ENCODE assay signal across 9 mouse cellular contexts in the genomic region with DNA sequence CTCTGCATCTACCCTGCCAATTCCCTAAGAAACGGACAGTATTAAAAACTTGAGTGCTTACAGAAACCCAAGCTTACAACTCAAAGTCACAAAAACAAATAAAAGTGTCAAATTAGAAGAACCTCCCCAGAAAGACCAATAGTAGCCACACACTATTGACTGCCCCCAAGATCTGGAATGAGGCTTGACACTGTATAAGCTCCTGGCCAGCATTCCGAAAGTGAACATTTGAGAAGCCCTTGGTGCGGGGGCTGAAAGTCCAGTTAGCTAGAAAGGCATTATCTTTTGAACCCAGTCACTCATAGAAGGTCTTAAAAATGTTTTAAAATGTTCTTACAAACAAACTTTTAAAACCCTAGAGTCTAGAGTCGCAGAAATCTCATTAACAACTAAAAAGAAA.
DNase-seq lines count a peak whose midpoint lies in the region; ATAC-seq lines count a peak whose summit lies in the region.
"Had no signal": no experiment of that assay in that cellular context is flagged by ENCODE, and none has a peak within 500 bp of the region (broad histone marks: within the 10 kb centered on the region; RNA-seq: fewer than 3 reads in every experiment).

No protein-coding gene starts in this region.

- H3K27ac ChIP-seq in heart, embryonic 14.5 days (replicated peaks in 1 of 2; ENCODE audit: control insufficient read depth in 1 of 2, insufficient read depth in 1 of 2, low read depth in 2 of 2, low read length in 2 of 2), result peak overlapping the region; percentile 39 to 62
- 0 out of 2 replicates have a peak overlapping the region, but pooled peaks have one; percentile 6 for H3K27ac ChIP-seq in neural tube, embryonic 11.5 days (ENCODE audit: low read depth, low read length)
- H3K27ac ChIP-seq in macrophage, result peak overlapping the region; percentile 73
- H3K27ac ChIP-seq: liver, embryonic 12.5 days had no signal

- no peak for DNase-seq in heart, postnatal 14 days
- DNase-seq in neural tube, embryonic 11.5 days (ENCODE audit: low spot score), result no peak
- no peak for DNase-seq in neural tube, embryonic 10.5 days (ENCODE audit: extremely low spot score, low spot score)
- DNase-seq in left cerebral cortex, postnatal 25 days (ENCODE audit: low spot score in 2 of 2), result no peak
- no peak for DNase-seq in left cerebral cortex, postnatal 10 days (ENCODE audit: extremely low spot score in 1 of 2, low spot score in 2 of 2)
- DNase-seq in adrenal gland, adult (ENCODE audit: inconsistent age in 2 of 2, low spot score in 1 of 2), result no peak

- H3K36me3 ChIP-seq in heart, embryonic 14.5 days (ENCODE audit: control insufficient read depth, insufficient read depth, low read length), result no peaks in the 10 kb centered on the region
- no peaks in the 10 kb centered on the region for H3K36me3 ChIP-seq in neural tube, embryonic 11.5 days (ENCODE audit: control insufficient read depth, insufficient read depth, low read length)
- no peaks in the 10 kb centered on the region for H3K36me3 ChIP-seq in macrophage (ENCODE audit: inconsistent target)
- H3K36me3 ChIP-seq: liver, embryonic 12.5 days had no signal

- no peaks in the 10 kb centered on the region for H3K79me2 ChIP-seq in macrophage (ENCODE audit: inconsistent target)

- peak overlapping the region; percentile 17; the same call in 1 of the 2 replicates for H3K9ac ChIP-seq in heart, embryonic 14.5 days (ENCODE audit: low read length)
- H3K9ac ChIP-seq in neural tube, embryonic 11.5 days (ENCODE audit: low read length), result no peak overlapping the region
- H3K9ac ChIP-seq: liver, embryonic 12.5 days had no signal

- no peak overlapping the region for H3K4me3 ChIP-seq in heart, embryonic 14.5 days (ENCODE audit: control insufficient read depth in 1 of 2, insufficient read depth in 1 of 2, low read depth in 1 of 2, low read length in 2 of 2)
- H3K4me3 ChIP-seq in neural tube, embryonic 11.5 days (ENCODE audit: low read depth, low read length), result no peak overlapping the region
- H3K4me3 ChIP-seq in macrophage (ENCODE audit: inconsistent target), result no peak overlapping the region
- H3K4me3 ChIP-seq: liver, embryonic 12.5 days had no signal

- 56% methylated on average over 4 of the region's 4 CpGs for WGBS in heart, embryonic 14.5 days
- WGBS in neural tube, embryonic 11.5 days, result 59% methylated on average over 4 of the region's 4 CpGs
- 100% methylated on average over 3 of the region's 4 CpGs for WGBS in macrophage (ENCODE audit: missing documents)

- intact Hi-C loops in heart, postnatal 14 days (cut with DNase I), result no loop called here
- intact Hi-C loops in left cerebral cortex, postnatal 25 days (cut with DNase I), result no loop called here
- intact Hi-C loops in left cerebral cortex, postnatal 10 days (cut with DNase I), result no loop called here

- no peak overlapping the region for H3K4me2 ChIP-seq in heart, embryonic 14.5 days (ENCODE audit: low read length)
- H3K4me2 ChIP-seq in neural tube, embryonic 11.5 days (ENCODE audit: low read depth), result no peak overlapping the region
- H3K4me2 ChIP-seq: liver, embryonic 12.5 days had no signal

- ATAC-seq in heart, embryonic 14.5 days (ENCODE audit: insufficient number of reproducible peaks, insufficient read depth, low FRiP score, low read depth), result no peak
- ATAC-seq in neural tube, embryonic 11.5 days (ENCODE audit: insufficient read depth, low FRiP score, low TSS enrichment), result peak; percentile 72
- ATAC-seq: liver, embryonic 12.5 days had no signal

- no peaks in the 10 kb centered on the region for H3K9me3 ChIP-seq in heart, embryonic 14.5 days (ENCODE audit: control insufficient read depth, low read length)
- H3K9me3 ChIP-seq in neural tube, embryonic 11.5 days (ENCODE audit: control insufficient read depth, low read length), result no peaks in the 10 kb centered on the region
- H3K9me3 ChIP-seq: liver, embryonic 12.5 days had no signal

- H3K4me1 ChIP-seq in heart, embryonic 14.5 days (ENCODE audit: control insufficient read depth in 2 of 2, insufficient read depth in 2 of 2, low read length in 2 of 2), result peaks cover 11 to 12% of the 10 kb centered on the region in 2 experiments; a peak in 3 of 4 replicates
- peaks cover 18% of the 10 kb centered on the region for H3K4me1 ChIP-seq in neural tube, embryonic 11.5 days (ENCODE audit: control insufficient read depth, insufficient read depth, low read length)

- H3K27me3 ChIP-seq in heart, embryonic 14.5 days (ENCODE audit: control insufficient read depth, insufficient read depth, low read length), result no peaks in the 10 kb centered on the region
- no peaks in the 10 kb centered on the region for H3K27me3 ChIP-seq in neural tube, embryonic 11.5 days (ENCODE audit: control insufficient read depth, insufficient read depth, low read length)
- H3K27me3 ChIP-seq: liver, embryonic 12.5 days had no signal

Comparison
In these comparisons a context has a peak if more than half of its experiments do, and no peak if none do; other contexts are left out.
1. H3K27ac ChIP-seq: peak in every context shown above with its lines; median percentile 73 in macrophage; 50 in heart, embryonic 14.5 days; 6 in neural tube, embryonic 11.5 days.